Mouse (Mus musculus): ENCODE measurements around the gene Olfr739.

Olfr739 gene

DNA sequence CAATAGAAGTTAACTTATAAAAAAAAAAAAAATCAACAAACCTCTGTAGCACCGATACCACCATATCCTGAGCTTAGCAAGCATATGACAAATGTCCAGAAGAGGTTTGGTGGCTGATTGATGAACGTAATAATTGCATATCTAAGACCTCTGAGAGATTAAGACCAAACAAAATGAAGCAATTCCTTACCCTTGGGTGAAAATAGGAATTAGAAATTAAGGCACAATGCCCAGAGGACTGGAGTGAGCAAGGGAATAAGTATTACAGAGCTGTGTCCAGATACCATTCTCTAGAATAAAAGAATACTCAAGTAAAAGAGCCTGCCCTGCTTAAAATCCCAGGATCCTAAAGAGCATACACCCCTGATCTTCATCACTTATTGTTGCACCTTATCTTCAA is at the start of gene Olfr739:
Gene Olfr739 (plus strand): TSS at position 301 of the 400 bp plus-strand sequence.
- no peak for DNase-seq (ENCODE audit: extremely low spot score, low spot score)

DNA sequence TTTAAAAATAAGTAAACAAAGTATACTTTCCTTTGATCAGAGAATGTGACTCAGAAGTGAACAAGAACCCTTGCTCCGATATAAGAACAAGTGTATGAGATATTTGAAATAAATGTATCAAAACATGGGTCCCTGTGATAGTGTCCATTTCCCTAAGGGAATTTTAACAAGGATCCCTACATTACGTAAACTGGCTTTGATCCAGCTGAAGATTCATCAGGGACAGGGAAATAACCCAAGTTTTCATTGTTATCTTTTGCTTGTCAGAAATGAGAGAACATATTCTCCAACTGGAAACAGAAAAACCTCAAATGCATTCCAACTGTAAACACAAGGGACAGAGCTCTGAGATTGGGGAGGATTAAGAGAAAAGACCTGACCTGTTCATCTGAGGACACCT is 37.6 kb upstream of the Olfr739 start, which contains the start of gene Olfr736:
Gene Olfr736 (plus strand): TSS at position 301 of the 400 bp plus-strand sequence.
- DNase-seq (ENCODE audit: extremely low spot score, low spot score) = no peak

DNA sequence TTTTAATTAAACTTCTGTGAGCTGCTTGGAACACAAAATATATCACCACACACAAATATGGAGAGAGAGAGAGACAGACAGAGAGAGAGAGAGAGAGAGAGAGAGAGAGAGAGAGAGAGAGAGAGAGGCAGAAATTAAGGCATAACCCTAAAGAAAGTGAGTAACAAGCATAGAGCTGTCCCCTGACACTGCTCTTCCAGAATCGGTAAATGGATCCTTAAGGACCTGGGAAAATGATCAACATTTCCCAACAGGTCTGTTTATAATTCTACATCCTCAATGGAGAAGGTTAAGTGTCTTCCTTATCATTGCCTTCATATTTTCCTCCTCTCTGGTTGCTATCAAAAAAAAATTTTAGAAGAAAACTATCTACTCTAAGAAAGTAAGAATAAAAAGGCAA is 11.2 kb upstream of the Olfr739 start, which contains the start of gene Olfr738:
Gene Olfr738 (plus strand): TSS at position 301 of the 400 bp plus-strand sequence.
- no peak for DNase-seq (ENCODE audit: extremely low spot score, low spot score)

DNA sequence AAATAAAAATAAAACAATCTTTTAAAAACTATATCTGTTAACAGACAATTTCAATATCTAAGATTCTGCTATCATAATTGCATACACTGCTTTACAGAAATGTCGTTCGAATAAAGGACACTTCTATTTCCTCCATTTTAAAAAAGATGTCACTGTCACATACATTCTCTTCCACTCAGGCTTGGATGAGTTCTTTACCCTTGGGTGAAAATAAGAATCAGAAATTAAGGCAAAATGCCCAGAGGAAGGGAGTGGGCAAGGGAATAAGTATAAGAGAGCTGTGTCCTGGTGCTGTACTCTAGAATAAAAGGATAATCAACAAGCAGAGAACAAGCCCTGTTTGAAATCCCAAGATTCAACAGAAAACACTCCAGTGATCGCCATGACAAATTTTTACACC is 26.8 kb downstream of the Olfr739 start, which contains the start of gene Olfr740:
Gene Olfr740 (plus strand): TSS at position 301 of the 400 bp plus-strand sequence.
- no peak for DNase-seq (ENCODE audit: extremely low spot score, low spot score)

DNA sequence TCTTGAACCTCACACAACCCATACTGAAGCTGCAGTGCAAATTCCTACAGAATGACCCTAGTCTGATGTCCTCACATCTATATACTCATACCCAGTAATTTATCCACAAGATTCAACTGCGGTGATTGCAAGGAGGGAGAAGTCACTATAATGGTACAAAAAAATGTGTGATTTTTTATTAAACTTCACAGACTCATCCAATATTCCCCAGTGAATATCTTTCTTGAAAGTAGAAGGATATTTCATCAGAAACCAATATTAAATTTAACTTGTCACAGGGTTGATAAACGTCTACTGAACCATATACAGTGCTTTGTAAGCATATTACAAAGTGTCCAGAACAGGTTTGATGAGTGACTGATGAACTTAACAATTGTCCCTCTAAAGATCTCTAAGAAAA is 54.0 kb downstream of the Olfr739 start, which contains the start of gene Olfr741:
Gene Olfr741 (plus strand): TSS at position 301 of the 400 bp plus-strand sequence.
- DNase-seq (ENCODE audit: extremely low spot score, low spot score) = no peak

Measured in neural tube, embryonic 10.5 days (tissue).